Mouse (Mus musculus): Measurements from ENCODE around the gene Tiam1.

DNA sequence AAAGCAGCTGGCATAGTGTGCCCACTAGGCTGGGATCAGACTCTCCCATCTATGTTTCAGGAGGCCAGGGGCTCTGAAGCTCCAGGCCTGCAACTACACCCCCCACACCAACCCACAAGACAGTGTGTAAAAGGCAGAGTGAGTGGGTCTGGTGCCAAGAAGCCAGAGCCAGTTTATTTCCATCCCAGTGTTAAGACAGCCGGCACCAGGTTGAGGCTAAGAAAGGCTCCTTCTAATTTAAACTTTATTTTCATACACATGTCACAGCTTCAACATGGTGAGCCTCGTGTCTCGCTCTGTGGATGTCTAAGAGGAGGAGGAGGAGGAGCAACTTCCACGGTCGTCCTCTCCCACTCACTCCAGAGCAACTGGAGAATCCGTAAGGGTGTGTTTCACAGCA is 57.5 kb downstream of the Tiam1 start:
- no peak for TF ChIP-seq EP300 (IDR thresholded peaks at IDR 0.05)
- no peak for TF ChIP-seq CTCF (IDR thresholded peaks at IDR 0.05)
